Mouse (Mus musculus): ENCODE data around the gene Taf8.

Taf8 gene

DNA sequence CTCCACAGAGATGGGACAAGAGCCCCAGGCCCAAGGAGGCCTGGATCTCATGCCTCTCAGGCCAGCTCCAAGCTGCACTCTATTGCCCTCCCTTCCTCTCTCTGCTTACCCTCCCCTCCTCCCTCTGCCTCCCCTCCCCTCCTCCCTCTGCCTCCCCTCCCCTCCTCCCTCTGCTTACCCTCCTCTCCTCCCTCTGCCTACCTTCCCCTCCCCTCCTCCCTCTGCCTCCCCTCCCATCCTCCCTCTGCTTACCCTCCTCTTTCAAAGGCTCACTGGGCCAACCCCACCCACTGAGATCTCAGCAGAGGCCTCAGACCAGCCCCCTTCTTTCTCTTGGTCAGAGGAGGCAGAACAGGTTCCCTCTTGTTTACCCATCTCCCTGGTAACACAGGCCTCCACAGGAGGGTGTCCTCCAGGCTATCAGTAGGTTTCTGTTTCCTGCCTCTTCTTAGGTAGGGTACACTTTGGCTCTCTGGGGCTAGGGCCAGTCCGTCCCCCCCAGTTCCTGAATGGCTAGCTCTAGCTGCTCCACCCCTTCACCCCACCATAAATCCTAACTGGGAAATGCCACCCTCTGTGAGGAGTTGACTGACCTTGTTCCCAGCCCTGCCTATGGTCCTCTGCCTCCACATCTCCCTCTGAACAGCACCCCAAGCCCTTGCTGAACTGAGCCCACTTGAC lies 17.7 kb downstream of the Taf8 start:
- no peak for DNase-seq

DNA sequence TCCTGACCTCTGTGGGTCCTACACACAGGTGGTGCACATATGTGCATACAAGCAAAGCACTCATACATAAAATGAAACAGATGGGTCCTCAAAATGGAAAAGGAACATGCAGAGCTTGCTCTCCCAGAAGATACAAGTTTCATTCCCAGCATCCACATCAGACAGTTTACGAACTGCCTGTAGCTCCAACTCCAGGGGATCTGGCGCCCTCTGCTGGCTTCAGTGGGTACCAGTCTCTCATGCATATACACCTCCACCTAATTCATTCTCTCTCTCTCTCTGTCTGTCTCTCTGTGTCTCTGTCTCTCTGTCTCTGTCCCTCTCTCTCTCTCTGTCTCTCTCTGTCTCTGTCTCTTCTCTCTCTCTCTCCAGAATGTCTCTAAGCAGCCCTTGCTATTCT lies 19.7 kb downstream of the Taf8 start:
- DNase-seq: peak; percentile 65 to 68

DNA sequence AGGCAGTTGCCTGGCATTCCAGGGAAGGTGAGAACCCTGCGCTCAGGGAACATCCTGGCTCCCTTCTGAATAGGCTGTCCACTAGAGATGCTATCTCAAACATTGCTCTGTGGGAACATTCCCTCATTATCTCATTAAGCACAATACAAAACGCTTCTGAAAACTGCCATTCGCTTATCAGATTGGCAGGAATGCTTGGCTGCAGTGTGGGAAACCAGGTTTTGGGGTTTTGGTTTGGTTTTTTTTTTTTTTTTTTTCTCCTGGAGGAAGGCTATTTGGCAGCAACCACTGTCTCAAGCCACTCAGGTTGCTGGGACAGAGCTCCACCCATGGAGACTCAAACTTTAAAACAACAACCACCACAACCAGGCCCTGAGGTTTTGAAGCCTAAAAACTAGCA lies 22.2 kb downstream of the Taf8 start:
- no peak for DNase-seq

DNA sequence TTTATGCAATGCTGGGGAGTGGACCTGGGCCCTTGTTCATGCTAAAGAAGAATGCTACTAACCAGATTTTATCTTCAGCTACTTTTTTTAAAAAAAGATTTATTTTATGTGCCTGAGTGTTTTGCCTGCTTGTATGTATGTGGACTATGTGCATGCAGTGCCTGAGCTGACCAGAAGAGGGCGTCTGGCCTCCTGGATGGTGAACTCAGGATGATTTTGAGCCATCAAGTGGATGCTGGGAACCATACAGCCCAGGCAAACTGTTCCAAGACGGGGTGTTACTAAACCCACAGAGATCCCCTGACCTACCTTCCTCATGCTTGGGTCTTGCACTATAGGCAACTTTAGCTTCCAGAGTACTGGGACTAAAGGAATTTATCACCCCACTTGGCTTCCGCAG lies 26.4 kb downstream of the Taf8 start:
- peak; percentile 35 to 46 for DNase-seq

DNA sequence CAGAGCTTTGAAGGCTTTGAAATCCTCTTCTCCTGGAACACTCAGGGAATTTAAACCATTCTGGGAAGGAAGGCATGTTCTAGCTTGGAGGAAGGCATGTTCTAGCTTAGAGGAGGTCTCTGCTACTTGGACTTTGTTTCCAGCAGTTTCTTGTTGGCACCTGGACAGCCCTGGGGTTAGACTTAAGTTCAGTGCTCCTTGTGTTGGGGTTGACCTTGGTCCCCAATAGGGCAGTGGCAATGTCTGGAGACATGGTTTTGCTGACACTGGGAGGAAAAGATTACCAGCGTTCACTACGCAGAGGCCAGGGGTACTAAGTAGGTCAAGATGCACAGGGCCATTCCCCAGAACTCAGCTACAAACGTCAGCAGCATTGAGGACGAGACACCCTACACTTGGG lies 26.9 kb downstream of the Taf8 start:
- DNase-seq: no peak

DNA sequence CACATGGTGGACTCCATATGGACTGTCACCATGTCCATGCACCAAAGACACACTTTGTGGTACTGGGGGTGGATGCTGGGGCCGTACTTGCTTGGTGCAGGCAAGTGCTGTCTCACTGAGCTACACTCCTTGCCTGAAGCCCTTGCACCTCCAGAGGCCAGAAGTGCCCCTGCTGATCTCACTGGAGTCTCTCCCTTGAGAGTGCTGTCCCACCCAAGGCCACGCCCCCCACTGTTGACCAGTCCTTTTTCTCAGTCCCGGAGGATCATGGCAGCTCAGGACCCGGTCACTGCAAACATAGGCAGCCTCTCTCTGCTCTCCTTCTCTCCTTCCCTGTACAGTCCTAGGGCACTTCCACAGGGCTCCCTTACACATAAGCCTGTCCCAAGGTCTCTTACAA lies 27.8 kb downstream of the Taf8 start:
- DNase-seq: no peak

DNA sequence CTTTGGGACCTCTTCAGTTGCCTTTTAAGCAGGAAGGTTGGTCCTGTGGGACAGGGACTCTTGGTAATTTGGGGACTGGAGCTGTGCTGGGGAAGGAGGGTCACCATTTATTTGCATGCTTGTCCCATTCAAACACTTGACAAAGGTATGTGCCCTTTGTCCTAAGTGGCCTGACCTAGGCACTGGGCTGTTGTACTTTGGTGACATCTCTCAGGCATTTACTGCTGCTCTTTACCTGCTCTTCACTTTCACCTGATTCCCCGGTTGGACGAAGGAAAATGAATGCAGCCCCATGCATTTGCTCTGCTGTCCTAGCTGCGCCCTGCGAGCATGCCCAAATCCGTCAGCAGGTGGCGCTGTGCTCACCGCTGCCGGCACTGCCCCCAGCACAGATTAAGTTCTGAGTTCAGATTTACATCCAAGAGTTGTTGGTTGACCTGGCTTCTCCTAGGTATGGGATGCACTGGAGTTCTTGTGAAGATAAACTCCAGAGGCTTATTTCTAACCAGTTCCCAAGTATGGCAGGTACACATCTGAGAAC lies 28.6 kb downstream of the Taf8 start:
- DNase-seq: peak; percentile 68 to 72

DNA sequence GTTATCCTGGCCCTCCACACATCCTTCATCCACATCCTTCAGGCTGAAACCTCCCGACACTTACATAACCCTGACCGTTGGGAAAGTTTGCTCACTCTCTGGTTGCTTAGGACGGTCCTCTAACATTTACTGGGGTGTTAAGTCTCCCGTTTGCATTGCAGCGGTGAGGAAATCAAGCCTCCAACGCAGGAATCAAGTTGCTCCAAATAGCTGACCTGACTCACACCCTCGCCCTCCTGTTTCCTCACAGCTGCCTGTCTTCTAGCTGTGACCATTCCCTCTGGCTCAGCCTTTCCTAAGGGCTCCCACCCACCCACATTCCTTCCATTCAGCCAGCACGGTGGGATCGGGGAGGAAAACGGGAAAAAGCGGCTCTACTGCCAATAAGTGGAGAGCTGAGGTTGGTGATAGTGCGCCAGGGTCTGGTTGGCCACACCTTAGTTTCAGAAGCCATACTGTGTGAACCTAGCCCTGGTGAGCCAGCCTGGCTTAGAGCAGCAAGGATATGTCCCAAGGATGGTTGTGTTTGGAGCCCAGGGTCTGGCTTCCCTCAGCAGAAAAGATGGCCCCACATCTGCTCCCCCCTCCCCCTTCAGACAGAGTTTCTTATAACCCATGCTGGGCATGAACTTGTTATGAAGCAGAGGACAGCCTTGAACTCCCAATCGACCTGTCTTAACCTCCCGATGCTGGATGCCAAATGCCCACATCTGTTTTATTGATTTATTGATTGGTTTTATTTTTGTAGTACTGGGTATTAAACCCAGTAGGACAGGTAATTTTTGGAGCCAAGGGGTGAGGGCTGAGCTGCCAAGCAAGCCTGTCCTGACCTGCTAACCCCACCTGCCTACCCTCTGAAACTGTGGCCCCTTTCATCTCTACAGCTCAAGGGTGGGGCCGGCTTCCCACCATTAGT lies 29.4 kb downstream of the Taf8 start:
- DNase-seq: no peak

DNA sequence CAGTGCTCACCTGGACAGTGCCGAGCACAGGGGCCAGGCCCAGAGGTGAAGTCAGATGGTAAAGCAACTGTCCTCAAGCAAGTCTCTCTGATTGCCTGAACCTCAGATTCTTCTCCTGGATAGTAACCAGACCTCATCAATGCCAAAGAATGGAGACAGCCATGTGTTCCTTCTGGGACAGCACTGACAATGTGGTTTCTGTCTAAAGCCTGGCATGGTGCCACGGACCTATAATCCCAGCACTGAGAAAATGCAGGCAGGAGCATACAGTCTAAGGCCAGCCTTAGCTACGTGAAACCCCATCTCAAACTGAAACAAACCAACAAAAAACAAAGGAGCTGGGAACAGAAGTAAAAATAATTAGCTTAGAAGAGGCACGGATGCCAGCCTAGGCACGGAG lies 31.4 kb downstream of the Taf8 start:
- DNase-seq: no peak

DNA sequence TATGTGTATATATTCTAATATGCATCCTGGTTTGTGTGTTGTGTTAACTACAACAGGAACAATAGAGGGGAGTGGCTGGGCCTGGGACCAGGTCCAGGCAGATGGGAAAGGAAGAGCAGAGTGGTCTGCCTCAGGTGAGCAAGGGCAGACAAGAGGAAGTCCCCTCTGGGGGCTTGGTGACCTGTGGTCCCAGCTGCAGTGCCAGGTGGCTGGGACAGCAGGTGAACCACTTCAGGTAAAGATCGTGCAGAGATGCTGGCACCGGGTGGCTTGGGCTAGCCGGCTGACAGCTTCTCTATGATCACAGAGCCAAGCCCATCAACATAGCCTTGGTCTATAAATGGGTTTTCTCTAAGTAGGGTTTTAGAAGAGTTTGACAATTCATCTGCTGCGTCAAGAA lies 32.0 kb downstream of the Taf8 start:
- DNase-seq: no peak

DNA sequence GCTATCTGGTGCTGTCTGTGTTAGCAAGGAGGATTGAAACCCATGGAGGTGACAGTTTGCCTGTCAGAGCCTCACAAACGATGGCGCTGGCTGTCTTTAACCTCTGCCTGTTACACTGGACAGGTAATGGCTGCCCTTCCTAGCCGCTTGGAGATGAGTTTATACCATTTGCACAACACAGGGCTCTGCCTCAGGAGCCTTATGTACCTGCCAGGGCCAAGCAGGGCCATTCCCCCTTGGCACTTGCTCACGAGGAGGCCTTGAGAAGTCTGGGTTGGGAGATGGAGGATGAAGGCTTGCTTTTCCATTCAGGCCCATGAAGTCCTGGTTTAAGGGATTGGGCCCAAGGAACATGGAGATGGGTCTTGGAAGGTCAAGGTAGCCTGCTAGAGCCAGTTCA lies 32.5 kb downstream of the Taf8 start:
- DNase-seq: no peak

DNA sequence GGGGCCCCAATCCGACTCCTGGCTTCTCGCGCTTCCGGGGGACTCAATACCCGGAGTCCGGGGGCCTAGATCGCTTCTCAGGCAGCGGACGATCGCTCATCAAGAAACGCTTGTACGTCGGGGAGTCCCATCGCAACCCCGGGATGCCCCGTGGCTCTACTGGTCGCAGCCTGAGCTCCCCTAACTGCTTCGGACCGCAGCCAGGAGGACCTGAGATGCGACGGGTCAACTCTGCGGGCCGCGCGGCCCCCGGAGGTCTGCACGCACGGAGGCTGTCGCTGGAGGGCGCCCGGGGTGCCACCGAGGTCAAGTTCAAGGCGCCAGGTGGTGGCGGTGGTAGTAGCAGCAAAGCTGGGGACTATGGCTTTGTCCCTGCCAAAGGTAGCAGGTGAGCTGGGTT lies 33.6 kb downstream of the Taf8 start:
- DNase-seq: peak; percentile 20 to 36

DNA sequence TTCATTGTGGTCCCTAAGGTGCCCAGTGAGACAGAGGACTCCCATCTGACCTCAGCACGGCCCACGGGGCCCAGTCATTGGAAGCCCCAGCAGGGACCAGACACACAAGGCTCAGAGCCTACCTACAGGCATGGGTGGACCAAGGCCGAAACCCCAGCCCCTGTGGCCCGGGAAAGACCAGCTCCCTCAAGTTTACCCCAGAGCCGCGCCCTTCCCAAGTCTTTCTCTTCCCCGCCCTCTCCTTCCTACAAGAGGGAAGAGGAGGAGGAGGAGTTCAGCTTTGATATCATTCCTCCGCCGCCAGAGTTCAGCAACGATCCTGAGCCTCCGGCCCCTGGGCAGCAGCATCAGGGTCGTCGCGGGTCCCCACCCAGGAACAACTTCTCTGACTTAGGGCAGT lies 34.0 kb downstream of the Taf8 start:
- no peak for DNase-seq

DNA sequence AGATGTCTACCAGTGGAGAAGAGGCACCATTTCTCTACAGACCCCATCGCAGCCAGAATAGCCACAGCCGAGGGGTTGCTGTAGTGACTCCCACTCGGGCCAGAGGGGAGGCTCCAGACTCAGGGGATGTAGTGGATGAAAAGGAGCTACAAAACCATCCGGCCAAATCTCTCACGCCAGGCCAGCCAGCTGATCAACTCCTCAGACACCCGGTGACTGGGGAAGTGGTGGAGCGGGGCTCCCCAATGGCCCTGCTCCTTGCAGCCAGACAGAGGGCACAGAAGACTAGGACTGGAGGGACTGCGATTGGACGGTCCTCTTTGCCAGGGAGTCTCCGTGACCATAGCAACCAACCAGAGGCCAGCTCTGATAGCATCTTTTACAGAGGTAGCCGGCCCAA lies 34.4 kb downstream of the Taf8 start:
- no peak for DNase-seq

DNA sequence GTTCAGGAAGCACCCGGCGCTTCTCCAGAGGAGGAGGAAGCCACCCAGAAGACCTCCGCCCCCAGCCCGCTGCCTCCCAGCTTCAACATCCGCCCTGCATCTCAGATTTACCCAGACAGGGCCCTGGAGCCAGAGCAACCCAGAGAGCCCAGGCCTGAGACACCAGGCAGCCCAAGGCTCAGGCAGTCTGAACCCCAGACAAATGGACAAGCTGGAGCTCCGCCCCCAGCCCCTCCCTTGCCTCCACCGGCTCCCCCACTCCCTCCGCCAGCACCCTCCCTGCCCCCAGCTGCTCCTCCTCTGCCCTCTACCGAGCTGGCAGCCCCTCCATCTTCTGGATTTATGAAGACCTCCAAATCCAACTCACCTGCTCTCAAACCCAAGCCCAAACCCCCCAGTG lies 35.8 kb downstream of the Taf8 start:
- no peak for DNase-seq

DNA sequence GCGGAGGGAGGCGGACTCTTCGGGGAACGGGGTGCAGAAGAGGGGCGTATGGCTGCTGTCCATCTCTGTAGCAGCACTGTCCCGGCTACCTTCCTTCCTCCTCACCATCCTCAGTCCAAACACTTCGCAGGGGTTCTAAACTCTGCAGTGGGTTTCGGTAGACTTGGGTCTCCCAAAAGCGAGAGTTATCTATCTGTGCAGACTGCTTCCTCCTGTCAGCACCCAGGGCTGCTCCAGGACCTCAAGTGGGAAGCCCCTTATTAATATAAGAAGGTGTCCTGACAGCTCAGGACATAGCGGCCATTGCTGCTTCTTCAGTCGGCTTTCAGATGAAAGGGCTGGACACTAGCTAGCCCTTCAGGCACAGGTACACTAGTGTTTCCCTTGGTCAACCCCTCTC lies 37.1 kb downstream of the Taf8 start:
- DNase-seq: no peak

DNA sequence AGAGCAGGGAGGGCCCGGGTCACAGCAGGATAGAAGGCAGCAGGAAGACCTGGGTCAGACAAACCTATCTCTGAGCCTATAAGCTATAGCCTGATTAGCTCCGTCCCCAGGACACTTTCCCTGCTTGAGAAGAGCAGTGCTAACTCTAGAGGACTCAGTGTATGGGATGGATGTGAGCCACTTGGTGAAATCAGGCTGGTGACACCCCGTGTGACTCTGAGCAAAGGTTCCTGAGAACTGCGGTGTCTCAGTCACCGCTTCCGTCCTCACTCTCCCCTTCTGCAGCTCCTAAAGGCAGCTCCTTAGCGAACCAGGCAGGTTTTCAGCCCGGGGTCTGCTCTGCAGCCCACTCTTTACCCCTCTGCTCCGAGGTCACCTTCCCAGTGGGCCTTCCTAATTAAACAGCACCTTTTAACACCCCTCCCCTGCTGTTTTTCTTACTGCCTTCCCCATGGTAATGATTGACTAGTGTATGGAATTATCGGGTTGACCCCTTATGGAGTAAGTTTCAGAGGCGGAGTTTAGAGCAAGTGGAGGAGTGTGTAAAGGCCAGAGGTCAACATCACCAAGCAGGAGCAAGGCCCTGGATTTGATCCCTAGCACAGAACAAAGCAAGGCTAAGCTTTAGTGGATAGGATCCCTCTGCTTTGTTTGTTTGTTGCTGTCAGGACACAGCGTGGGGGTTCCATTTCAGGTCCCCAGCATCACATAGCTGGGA lies 37.7 kb downstream of the Taf8 start:
- no peak for DNase-seq

DNA sequence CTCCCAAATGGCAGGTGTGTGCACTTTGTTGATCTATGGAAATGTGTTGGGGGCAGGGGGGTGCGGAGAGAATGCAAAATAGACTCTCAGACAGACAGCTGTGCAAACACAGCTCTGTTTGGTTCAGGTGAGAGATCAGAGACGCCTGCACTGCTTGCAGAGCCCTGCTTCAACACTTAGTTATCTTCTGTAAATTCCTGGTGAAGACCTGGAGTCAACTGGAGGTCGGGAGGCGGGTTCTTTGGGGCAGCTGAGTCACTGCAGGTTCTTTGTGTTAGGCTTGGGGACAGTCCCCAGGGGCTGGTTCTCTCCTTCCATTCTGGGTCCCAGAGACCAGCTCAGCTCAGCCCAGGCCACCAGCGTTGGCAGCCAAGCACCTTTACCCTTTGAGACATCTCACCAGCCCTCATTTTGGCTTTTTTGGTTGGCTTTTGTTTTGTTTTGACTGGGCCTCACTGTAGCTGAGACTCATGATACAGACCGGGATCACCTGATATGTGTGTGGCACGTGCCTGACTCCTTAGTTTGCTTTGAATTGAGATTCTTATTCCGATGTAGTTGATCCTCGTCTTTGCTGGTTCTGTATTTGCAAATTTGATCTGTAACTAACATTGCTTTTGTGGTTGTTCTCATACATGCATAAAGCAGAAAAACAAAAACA lies 39.2 kb downstream of the Taf8 start:
- DNase-seq: no peak

DNA sequence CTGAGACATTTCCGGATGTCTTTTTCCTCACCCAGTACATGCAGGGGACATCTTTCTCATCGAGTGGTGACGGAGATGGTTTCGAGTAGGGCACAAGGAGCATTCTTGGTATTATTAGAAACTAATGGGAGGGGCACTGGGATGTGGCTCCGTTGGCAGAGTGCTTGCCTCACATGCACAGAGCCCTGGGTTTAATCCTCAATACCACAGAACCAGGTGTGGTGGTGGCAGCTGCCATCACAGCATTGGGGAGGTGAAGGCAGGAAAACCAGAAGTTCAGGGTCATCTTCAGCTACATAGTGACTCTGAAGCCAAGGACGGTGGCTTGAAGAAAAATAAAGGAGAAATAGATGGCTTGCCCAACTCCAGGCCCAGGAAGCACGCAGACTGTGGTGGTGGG lies 39.9 kb downstream of the Taf8 start:
- DNase-seq: no peak

DNA sequence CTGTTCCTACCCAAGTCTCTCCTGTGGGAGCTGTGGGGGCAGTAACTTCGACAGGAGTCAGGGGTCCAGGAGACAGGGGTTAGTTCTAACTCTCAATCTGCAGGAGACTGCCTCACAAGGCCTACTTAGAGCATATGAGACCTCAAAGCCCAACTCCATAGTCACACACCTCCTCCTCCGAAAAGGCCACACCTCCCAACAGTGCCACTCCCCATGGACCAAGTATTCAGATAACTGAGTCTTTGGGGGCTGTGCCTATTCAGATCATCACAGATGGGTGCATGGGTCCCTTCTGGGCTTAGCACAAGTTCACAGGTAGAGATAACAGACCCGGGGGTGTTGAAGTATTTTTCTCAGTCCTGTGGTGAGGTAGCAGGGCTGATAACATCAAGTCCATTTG lies 40.4 kb downstream of the Taf8 start:
- DNase-seq: no peak

DNA sequence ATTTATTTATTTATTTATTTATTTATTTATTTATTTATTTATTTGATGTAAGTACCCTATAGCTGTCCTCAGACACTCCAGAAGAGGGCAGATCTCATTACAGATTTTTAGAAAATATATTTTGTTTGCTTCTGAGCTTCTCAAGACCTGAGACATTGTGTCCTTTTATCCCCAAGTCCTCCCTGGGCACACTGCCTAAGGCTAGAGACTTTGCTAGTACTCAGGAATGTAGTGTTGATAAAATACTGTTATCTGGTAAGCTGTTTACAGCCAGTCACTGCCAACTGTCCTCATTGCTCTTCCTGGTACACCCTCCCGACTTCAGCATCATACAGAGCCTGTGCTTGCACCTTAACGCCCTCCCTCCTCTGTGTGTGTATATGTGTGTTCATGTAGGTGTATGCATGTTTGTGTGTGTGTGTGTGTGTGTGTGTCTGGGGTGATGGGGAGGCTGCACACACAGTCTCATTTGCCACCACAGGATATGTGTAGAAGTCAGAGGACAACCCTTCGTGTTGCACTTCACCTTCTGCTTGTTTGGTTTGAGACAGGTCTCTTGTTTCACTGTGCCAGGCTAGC lies 42.7 kb downstream of the Taf8 start:
- no peak for DNase-seq

DNA sequence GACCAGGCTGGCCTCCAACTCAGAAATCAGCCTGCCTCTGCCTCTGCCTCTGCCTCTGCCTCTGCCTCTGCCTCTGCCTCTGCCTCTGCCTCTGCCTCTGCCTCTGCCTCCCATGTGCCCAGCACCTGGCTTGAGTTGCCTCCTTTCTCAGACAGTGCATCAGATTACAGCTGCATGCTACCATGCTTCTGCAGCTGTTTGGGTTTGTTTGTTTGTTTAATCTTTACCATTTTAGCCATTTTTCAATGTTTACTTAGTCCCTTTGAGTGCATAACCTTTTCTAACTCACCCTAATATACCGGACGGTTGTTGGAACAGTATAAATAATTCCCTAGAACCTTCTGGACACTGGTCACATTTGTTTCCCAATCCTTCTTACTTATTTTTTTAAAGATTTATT lies 43.2 kb downstream of the Taf8 start:
- DNase-seq: no peak

DNA sequence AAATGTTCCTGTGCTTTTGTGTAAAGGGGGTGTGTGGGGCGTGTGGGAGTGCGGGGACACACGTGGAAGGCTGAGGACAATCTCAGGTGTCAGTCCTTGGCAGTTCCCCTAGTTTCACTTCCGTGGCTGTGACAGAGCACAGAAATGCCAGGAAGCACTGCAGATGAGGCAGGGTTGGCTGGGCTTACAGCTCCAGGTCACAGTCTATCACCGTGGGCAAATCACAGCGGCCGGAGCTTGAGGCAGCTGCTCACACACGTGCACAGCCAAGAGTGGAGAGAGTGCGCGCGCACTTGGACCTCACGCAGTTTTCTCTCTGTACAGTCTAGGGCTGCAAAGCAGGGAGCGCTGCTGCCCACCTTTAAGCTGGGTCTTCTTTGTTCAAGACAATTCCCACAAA lies 43.8 kb downstream of the Taf8 start:
- no peak for DNase-seq
